28 mouse cellular contexts compared by ENCODE assay signal in genomic region chr5:115444130-115444529, GRCm38 (mm10). TPM values are rescaled to one million over a fixed set of nuclear protein-coding genes. Genes with fewer than 3 reads are reported as not detected.
"Had no signal": no experiment of that assay in that cellular context is flagged by ENCODE, and none has a peak within 500 bp of the region (broad histone marks: within the 10 kb centered on the region; RNA-seq: fewer than 3 reads in every experiment).

No protein-coding gene starts in this region.

- H3K9ac ChIP-seq: limb, embryonic 13.5 days; liver, embryonic 13.5 days; lung, embryonic 14.5 days; neural tube, embryonic 15.5 days had no signal

- H3K4me3 ChIP-seq: layer of hippocampus, adult 2 months; limb, embryonic 10.5 days; limb, embryonic 13.5 days; liver, embryonic 13.5 days; megakaryocyte, embryonic 14.5 days; myocyte; neural tube, embryonic 15.5 days had no signal

- H3K4me1 ChIP-seq: limb, embryonic 13.5 days; liver, embryonic 13.5 days had no signal

- H3K27ac ChIP-seq: kidney, postnatal 0 days; layer of hippocampus, adult 2 months; limb, embryonic 10.5 days; limb, embryonic 13.5 days; liver, embryonic 13.5 days; neural tube, embryonic 15.5 days; stomach, postnatal 0 days had no signal

- H3K27me3 ChIP-seq: limb, embryonic 13.5 days; neural tube, embryonic 15.5 days had no signal

- H3K4me2 ChIP-seq: limb, embryonic 13.5 days; liver, embryonic 13.5 days; lung, embryonic 14.5 days; neural tube, embryonic 15.5 days had no signal

- H3K9me3 ChIP-seq: limb, embryonic 10.5 days; liver, embryonic 13.5 days; megakaryocyte, embryonic 14.5 days; neural tube, embryonic 15.5 days had no signal

- DNase-seq: kidney, adult 2 months; kidney, postnatal 25 days; layer of hippocampus, adult 9-11 months; liver, embryonic 13.5 days; lung, embryonic 14.5 days; lung, postnatal 36 days; right cerebral cortex, adult 18-20 months; right cerebral cortex, postnatal 14 days; right cerebral cortex, postnatal 4 days; thymus, postnatal 25 days had no signal

- ATAC-seq: intestine, postnatal 0 days; lung, postnatal 0 days; midbrain, embryonic 16.5 days had no signal

RNA-seq across cellular contexts. Expression of gene Msi1, which starts 14.7 kb away (rescaled TPM):
- total RNA-seq: liver, adult 2 months; monocyte, adult 5-6 weeks had no signal

RNA-seq across cellular contexts. Expression of gene Pla2g1b, which starts 21.9 kb away (rescaled TPM):
- total RNA-seq: layer of hippocampus, adult 2 months; layer of hippocampus, postnatal 25 days; left cerebral cortex, adult 18-20 months; left cerebral cortex, postnatal 25 days; monocyte, adult 5-6 weeks had no signal
- polyA plus RNA-seq: limb, embryonic 10.5 days; limb, embryonic 13.5 days; liver, adult 2 months; liver, embryonic 13.5 days; liver, embryonic 16.5 days; midbrain, embryonic 16.5 days; myocyte; neural tube, embryonic 11.5 days had no signal
